Mouse (Mus musculus): ENCODE results near the gene Bmp10. TPM values are rescaled to one million over a fixed set of nuclear protein-coding genes. Genes with fewer than 3 reads are reported as not detected.

The Bmp10 gene
- polyA plus RNA-seq (2012; rRNA removed): not detected in 2 replicates

DNA sequence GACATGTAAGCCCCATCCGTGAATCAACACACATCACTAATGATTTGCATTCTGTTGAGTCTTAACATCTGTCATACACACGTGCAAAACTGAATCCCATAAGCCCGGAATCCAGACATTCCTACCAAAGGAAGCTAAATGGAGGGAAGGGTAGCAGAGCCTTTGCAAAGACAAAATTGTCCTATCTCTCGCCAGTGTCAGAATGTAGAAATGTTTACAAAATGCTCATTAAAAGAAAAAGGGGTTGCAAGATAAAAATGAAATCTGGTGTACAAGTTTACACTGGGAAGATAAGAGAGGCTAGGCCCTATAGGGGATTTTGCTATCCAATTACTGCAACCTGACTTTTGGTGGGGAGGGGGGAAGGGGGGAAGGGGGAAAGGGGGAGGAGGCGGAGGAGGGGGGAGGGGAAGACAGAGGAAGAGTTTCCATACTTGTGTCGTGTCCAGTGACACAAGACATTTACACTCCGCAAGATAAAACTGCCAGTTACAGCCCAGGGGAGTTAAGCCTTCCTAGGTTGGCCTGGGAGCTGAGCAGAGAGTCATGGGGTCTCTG lies at the start of gene Bmp10:
Gene Bmp10, plus strand, starts transcription at position 508 of the 558 bp plus-strand sequence.
- no peak for TF ChIP-seq POLR2A (IDR thresholded peaks at IDR 0.05; ENCODE audit: borderline replicate concordance, extremely low read depth, insufficient read depth, insufficient read length, poor library complexity, severe bottlenecking)
- no peak for TF ChIP-seq CTCF (IDR thresholded peaks at IDR 0.05; ENCODE audit: borderline replicate concordance, extremely low read depth, insufficient read depth, insufficient read length)
- no peak for DNase-seq (ENCODE audit: low read depth)

DNA sequence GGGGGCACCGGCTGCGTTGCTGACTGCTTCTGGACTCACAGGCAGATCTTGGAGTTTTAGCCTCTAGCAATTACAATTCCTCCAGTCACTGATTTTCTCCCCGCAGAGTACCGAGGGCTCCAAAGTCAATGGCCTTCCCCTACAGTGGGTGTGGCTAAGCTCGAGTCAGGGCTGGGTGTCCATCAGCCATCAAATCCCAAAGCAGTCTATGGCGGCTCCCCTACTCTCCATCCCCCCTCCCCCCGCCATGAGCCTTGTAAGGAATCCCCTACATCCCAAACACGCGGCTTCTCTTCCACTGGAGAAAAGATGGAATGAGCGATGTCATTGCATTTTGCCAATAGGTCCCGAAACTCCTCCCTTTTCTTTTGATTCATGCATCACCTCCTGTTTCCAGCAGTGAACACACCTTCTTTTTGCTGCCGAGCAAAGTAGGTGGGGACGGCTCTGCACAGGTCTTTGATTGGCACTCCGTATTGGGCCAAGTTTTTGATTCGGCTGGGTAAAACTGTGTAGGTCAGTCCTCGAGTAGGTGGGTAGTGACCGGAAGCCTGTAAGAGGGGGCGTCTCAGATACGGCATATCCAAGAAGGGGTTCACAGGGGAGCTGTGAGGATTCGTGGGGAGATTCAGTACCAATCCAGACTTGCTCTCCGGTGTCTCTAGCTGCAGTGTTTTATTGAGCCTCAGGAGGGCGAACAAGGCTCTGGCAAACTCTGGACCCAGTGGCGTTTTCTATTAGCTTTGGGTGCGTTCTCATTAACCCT lies 44.7 kb upstream of the Bmp10 start:
- TF ChIP-seq CTCF (IDR thresholded peaks at IDR 0.05; ENCODE audit: borderline replicate concordance, extremely low read depth, insufficient read depth, insufficient read length): peak; percentile 58; the same call in 1 of the 2 replicates
- no peak for TF ChIP-seq POLR2A (IDR thresholded peaks at IDR 0.05; ENCODE audit: borderline replicate concordance, extremely low read depth, insufficient read depth, insufficient read length, poor library complexity, severe bottlenecking)
- DNase-seq (ENCODE audit: low read depth): peak; percentile 58

GRCm38 (mm10) chr6:87384761-87385160 lies 44.0 kb upstream of the Bmp10 start:
- peak; percentile 11 for DNase-seq (ENCODE audit: low read depth)
- TF ChIP-seq CTCF (IDR thresholded peaks at IDR 0.05; ENCODE audit: borderline replicate concordance, extremely low read depth, insufficient read depth, insufficient read length): no peak
- TF ChIP-seq POLR2A (IDR thresholded peaks at IDR 0.05; ENCODE audit: borderline replicate concordance, extremely low read depth, insufficient read depth, insufficient read length, poor library complexity, severe bottlenecking): no peak

DNA sequence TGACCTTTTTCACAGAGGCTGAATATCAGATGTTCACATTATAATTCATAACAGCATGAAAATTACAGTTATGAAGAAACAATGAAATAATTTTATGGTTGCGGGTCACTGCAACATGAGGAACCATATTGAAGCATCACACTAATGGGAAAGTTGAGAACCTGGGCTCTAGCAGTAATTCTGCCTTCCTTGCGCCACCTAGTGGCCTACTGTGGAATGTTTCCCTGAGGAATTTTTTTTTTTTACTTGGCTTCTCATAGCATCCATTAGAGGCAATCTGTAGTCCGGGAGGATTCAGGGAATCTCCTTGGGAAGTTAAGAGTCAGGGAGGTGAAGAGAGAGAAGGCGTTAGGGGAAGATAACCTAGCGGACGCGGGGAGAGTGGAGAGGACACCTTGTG lies 42.6 kb upstream of the Bmp10 start:
- TF ChIP-seq POLR2A (IDR thresholded peaks at IDR 0.05; ENCODE audit: borderline replicate concordance, extremely low read depth, insufficient read depth, insufficient read length, poor library complexity, severe bottlenecking) (no peak), CTCF (IDR thresholded peaks at IDR 0.05; ENCODE audit: borderline replicate concordance, extremely low read depth, insufficient read depth, insufficient read length) (peak; percentile 86)
- peak; percentile 81 for DNase-seq (ENCODE audit: low read depth)

DNA sequence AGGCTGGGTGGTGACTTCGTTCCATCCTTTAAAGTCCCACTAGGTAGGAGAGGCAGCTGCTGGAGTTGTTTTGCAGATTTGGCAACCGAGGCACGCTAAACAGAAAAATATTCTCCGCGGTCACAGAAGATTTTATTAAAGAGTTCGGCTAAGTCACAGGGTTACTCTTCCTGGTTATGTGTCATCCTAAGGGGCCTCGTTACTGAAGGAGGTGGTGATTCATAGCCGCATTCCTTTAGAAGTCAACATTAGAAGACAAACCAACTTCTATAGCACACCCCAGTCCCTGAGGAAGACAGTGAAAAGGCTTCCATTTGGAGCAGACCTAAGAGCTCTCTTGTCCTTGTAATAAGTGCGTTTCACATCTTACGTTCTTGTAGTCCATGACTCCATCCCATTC lies 42.1 kb upstream of the Bmp10 start:
- TF ChIP-seq POLR2A (IDR thresholded peaks at IDR 0.05; ENCODE audit: borderline replicate concordance, extremely low read depth, insufficient read depth, insufficient read length, poor library complexity, severe bottlenecking) (no peak), CTCF (IDR thresholded peaks at IDR 0.05; ENCODE audit: borderline replicate concordance, extremely low read depth, insufficient read depth, insufficient read length) (no peak)
- DNase-seq (ENCODE audit: low read depth): no peak

- TF ChIP-seq POLR2A (IDR thresholded peaks at IDR 0.05; ENCODE audit: borderline replicate concordance, extremely low read depth, insufficient read depth, insufficient read length, poor library complexity, severe bottlenecking) (no peak), CTCF (IDR thresholded peaks at IDR 0.05; ENCODE audit: borderline replicate concordance, extremely low read depth, insufficient read depth, insufficient read length) (no peak)
- no peak for DNase-seq (ENCODE audit: low read depth)
Observed at GRCm38 (mm10) chr6:87388877-87389276, 39.9 kb upstream of the Bmp10 start, which contains the start of gene Gkn3. TSS of gene Gkn3 (minus strand) at chr6:87388935.

DNA sequence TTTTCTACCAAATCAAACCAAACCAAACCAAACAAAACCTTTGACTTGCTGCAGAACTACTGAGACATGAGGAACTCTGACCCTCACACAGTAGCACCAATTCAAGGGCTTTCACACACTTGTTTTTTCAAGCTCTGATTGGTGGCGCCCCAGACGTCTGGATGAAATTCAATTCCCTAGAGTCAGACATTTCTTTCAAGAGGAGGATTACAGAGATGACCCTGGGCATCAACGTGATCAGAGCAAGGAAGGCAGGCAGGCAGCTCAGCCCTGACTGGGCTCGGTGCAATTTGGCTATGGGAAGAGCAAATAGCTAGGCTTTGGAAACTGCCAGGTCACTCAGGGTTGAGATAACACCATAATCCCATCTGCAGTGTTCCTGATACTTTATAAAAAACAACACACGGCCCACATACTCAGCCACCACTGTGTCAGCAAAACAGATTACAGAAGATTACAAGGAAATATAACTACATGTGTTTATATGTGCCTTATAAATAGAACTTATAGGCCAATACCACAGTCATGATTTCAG lies 39.3 kb upstream of the Bmp10 start:
- TF ChIP-seq POLR2A (IDR thresholded peaks at IDR 0.05; ENCODE audit: borderline replicate concordance, extremely low read depth, insufficient read depth, insufficient read length, poor library complexity, severe bottlenecking) (no peak), CTCF (IDR thresholded peaks at IDR 0.05; ENCODE audit: borderline replicate concordance, extremely low read depth, insufficient read depth, insufficient read length) (no peak)
- DNase-seq (ENCODE audit: low read depth): peak; percentile 15

- DNase-seq (ENCODE audit: low read depth): no peak
- TF ChIP-seq CTCF (IDR thresholded peaks at IDR 0.05; ENCODE audit: borderline replicate concordance, extremely low read depth, insufficient read depth, insufficient read length) (no peak), POLR2A (IDR thresholded peaks at IDR 0.05; ENCODE audit: borderline replicate concordance, extremely low read depth, insufficient read depth, insufficient read length, poor library complexity, severe bottlenecking) (no peak)
Observed at GRCm38 (mm10) chr6:87393466-87394205, 35.2 kb upstream of the Bmp10 start.

GRCm38 (mm10) chr6:87394783-87395182 lies 34.0 kb upstream of the Bmp10 start:
- DNase-seq (ENCODE audit: low read depth): no peak
- no peak for TF ChIP-seq POLR2A (IDR thresholded peaks at IDR 0.05; ENCODE audit: borderline replicate concordance, extremely low read depth, insufficient read depth, insufficient read length, poor library complexity, severe bottlenecking)
- TF ChIP-seq CTCF (IDR thresholded peaks at IDR 0.05; ENCODE audit: borderline replicate concordance, extremely low read depth, insufficient read depth, insufficient read length): no peak

GRCm38 (mm10) chr6:87399137-87399536 lies 29.7 kb upstream of the Bmp10 start:
- TF ChIP-seq CTCF (IDR thresholded peaks at IDR 0.05; ENCODE audit: borderline replicate concordance, extremely low read depth, insufficient read depth, insufficient read length) (peak; percentile 99), POLR2A (IDR thresholded peaks at IDR 0.05; ENCODE audit: borderline replicate concordance, extremely low read depth, insufficient read depth, insufficient read length, poor library complexity, severe bottlenecking) (no peak)
- DNase-seq (ENCODE audit: low read depth): peak; percentile 87
